Mouse (Mus musculus) adrenal gland, postnatal 36 days (tissue): ENCODE measurements at regions not wholly inside any gene's neighbourhood (a gene's known extent, or its start where the extent isn't known, plus 50 kb on each side); places are given as distances from the start of the nearest gene placed in this dataset.
A peak's percentile ranks its signal among the peaks of the same experiment; 100 is the strongest.

ENCODE experiments used
- DNase-seq, 2 experiments: peaks; one replicate each; pipeline ENCODE4 v3.0.0; 2021; ENCODE audit warnings: mixed read lengths in 1 of 2

DNA sequence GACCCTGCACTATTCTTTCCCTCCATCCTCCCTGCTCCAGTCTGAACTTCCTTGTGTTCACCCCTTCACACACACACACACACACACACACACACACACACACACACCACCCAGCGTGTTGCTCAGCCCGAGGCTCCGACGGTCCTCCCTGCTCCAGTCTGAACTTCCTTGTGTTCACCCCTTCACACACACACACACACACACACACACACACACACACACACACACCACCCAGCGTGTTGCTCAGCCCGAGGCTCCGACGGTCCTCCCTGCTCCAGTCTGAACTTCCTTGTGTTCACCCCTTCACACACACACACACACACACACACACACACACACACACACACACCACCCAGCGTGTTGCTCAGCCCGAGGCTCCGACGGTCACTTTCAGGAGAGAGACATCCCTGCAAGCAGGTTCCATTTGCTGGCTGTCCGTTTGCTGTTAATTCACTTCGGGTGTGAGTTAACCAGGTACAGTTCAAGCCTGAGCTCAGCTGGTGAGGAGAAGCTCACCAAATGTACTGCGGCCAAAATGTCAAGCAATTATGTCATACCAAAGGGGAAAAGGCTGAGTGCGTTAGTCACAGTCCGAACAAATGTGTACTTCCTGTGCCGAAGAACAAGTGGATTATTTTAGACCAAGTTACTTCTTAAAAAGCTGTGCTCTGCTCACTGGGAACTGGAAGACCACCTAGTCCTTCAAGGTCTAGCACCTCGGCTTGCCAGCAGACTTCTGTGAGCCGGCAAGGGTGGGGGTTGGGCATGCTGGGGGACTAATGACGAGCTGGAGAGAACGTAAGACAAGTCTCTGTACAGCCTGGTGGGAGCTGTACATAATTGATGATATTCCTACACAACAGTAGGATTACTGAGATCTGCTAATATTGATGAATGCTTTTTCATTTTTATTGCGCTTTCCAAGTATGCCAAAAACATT lies 52.0 kb upstream of the Wwc2 start:
- DNase-seq, result peak in 1 of 2 experiments; percentile 20

GRCm38 (mm10) chr8:48047385-48047784 lies 51.5 kb upstream of the Dctd start:
- DNase-seq, result no peak
